Mouse (Mus musculus) layer of hippocampus, postnatal 36 days (tissue): Measurements from ENCODE around the gene Atp13a3. TPM values are rescaled to one million over a fixed set of nuclear protein-coding genes. Genes with fewer than 3 reads are reported as not detected.

Experiments used
- DNase-seq, 2 experiments: peaks; one replicate each; pipeline ENCODE4 v3.0.0; 2022
- total RNA-seq, 2 experiments: library from RNA; stranded (reverse); gene quantifications; 2 replicates each; pipeline ENCODE4 v1.2.3; 2021

Gene Atp13a3
- total RNA-seq, 2 experiments from 2014 or later = 70.7 to 72.1 TPM

DNA sequence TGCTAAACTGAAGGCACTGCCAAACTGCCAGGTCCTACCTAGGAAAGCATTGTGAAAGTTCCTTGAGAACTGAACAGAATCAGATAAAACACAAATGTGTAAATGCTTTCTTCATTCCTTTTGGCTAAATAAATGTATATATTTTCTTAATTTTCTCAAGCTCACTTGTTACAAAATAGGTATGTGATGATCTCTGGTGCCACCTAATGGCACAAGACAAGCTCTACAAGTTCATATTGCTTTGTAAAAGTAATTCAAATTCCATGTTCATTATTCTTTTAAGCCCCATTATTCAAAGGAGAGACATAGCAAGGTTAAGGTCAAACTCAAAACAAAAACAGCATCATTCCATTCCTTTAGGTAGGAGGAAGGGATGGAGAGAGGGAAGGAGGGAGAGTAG, 91.5 kb downstream of the Atp13a3 start:
- DNase-seq = no peak

DNA sequence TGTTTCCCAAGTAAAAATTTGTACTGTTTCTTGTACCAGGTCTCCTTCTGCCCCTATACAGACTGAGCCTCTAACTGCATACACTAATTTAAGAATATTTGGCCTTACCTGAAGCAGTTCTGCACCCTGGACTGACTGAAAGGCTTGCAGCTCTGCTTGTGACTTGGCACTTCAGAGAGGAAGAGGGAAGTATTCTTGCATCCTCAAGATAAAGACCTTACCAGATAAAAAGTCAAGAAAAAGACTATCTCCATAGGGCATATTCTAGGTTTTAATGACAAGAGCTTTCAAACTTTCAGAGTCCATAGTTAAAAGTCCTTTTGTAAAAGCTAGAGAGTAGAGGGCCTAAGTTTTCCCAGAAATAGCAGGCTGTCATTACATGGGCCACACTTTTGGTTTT, 95.1 kb downstream of the Atp13a3 start, which contains the start of gene Gp5:
Gene Gp5 (minus strand): TSS at position 133 of the 400 bp plus-strand sequence.
- no peak for DNase-seq

DNA sequence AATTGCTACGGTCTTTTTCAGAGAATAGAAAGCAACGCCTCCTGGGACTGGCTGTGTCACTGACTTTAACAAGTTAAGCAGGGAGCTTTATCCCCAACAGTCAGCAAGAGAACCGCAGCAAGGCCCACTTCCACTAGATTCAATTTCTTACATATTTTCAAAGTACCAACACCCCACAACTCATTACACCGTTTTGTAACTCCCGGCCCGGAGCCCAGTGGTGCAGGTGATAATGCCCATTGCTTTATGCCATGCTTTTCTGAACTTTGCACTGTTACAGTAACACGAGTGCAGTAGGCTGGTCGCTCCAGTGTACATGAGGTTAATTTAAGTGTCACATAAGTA, 95.6 kb downstream of the Atp13a3 start:
- DNase-seq = no peak

GRCm38 (mm10) chr16:30309395-30310170, 96.2 kb downstream of the Atp13a3 start:
- peak; percentile 10 to 12 for DNase-seq

- peak; percentile 59 to 61 for DNase-seq
These were observed 97.0 kb downstream of the Atp13a3 start for GRCm38 (mm10) chr16:30308616-30309394.

GRCm38 (mm10) chr16:30307961-30308615, 97.7 kb downstream of the Atp13a3 start:
- peak; percentile 11 to 24 for DNase-seq

DNA sequence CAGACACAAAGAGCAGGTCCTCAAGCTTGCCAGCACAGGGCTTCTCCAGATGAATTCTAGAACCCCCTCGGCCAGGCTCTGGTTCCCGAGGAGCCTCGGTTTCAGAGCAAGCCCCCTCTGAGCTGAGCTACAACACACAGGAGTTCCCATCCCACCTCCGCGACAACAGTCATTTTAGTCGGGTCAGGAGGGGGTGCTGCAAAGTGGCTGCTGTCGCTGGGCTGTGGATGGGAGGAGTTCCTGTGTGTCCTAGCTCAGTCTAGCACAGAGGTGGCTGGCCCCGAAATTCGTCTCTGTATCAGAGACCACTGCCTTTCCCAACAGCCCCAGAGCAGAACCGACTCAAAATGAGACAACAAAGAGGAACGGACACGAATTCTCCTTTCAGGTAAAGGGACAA, 98.5 kb downstream of the Atp13a3 start:
- no peak for DNase-seq

DNA sequence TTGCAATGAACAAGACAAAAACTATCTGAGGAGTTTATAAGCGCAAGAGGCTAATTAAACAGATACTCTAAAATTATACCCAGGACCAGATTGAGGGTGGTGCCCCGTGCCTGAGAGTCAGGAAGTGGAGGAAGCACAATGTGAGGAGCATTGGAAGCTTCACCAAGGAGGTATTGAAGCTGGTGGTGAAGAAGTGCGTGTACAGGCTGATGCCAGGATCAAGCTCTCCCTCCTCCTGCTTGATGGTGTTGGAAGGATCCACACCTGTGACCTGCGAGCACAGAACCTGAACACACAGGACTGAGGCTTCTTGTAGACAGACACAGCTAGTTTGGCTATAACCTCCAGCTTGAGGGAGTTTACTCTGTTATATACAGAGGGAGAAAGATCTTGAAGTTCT, 99.7 kb downstream of the Atp13a3 start:
- DNase-seq = no peak

GRCm38 (mm10) chr16:30304236-30304635, 101.5 kb downstream of the Atp13a3 start:
- no peak for DNase-seq

DNA sequence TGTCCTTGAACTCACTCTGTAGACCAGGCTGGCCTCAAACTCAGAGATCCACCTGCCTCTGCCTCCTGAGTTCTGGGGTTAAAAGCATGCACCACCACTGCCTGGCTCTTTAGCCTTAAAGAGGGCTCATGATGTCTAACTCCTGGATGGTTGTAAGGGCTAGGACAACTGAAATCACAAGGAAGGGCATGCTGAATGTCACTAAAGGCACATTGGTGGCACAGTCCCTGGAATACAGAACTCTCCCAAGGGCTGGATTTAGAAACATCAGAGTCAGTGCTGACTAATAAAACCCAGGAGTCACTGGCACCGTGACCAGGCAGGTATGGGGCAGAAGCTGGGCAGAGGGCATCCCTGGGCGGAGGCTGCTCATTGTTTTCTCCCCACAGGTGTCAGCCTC, 102.4 kb downstream of the Atp13a3 start:
- DNase-seq = no peak

DNA sequence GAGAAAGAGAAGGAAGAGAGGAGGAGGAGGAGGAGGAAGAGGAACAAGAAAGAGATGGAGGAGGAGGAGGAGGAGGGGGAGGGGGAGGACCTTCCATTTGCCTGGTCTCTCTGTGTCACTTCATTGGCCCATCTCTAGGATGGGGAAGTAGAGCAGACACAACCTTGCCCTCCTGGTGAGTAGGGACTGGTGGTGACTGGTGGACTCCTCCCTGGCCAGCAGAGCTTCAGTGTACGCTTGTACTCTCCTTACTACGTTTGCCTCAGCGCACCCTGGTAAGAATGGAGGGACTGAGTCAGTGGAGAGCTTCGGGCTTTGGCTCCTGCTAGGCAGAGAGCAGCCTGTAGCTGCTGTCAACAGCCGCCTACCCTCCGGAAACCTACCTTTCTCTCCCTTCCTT, 103.1 kb downstream of the Atp13a3 start:
- no peak for DNase-seq

GRCm38 (mm10) chr16:30299711-30300277, 106.0 kb downstream of the Atp13a3 start:
- no peak for DNase-seq

- no peak for DNase-seq
These were observed 108.3 kb downstream of the Atp13a3 start for GRCm38 (mm10) chr16:30297450-30297849.

GRCm38 (mm10) chr16:30296601-30297275, 109.0 kb downstream of the Atp13a3 start:
- DNase-seq = no peak

GRCm38 (mm10) chr16:30295106-30295505, 110.7 kb downstream of the Atp13a3 start:
- DNase-seq = no peak

DNA sequence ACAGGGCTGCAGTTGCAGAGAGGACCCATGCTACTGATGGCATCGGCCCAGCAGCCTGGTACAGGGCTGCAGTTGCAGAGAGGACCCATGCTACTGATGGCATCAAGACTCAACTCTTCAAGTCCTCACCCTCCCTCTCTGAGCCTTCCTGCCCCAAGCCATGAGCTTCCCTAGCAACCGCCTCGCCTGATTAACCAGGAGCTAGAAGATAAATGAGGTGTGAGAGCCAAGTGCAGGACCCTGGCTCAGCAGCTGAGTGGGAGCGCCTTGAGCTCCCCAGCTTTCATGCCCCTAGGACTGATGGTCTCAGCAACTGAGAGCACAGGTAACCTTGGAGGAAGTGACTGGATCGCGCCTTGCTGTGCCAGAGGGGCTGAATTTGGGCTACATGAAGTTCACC, 115.3 kb downstream of the Atp13a3 start:
- no peak for DNase-seq

GRCm38 (mm10) chr16:30285701-30286100, 120.1 kb downstream of the Atp13a3 start:
- DNase-seq = no peak

GRCm38 (mm10) chr16:30283743-30284337, 121.9 kb downstream of the Atp13a3 start:
- DNase-seq = no peak

GRCm38 (mm10) chr16:30282844-30283495, 122.8 kb downstream of the Atp13a3 start, which contains the start of gene Lrrc15:
TSS of gene Lrrc15 (minus strand) at chr16:30283256.
- no peak for DNase-seq

DNA sequence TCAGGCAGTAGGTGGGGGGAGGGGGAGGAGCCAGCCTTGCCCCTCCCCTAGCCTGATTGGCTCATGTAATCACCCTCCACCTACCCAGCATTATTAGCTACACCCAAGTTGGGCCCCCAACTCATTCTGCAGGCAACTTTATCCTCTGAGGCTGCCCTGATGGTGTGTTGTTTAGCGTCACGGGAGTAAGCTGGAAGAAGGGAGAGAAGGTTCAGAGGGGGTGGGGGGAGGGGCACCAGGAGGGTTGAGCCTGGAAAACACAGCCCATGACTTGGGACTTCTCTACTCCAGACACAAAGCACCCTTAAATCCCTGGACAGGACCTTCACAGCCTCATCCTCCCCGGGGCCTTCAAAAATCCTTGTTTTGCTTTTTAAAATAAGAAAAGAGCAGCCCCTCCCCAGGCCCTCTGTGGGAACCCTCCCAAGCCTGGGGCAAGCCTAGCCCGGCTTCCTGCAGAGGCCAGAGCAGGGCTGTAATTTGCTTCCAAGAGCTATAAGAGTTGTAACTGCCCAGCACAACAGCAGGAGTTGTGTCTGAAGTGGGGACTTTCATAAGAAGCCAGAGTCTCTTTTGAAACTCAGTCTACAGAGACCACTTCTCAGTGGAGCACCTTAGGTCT, 125.0 kb downstream of the Atp13a3 start:
- no peak for DNase-seq

DNA sequence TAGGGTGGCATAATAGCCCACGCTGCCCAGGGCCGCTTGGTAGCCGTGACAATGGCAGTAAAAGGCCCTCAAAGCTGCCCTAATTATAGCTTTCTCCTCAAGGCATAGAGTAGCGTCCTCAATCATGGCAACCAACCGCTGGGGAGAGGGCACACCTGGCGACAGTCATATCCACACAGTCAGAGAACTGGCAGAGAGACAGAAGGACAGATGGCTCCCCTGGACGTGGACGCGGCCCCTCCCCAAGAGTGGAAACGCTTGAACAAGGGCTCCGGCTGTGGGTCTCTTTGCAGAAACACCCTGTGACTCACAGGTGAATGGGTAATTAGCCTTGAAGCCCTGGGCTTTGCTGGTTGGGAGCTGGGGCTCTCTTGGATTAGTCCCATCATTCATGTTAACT, 127.4 kb downstream of the Atp13a3 start:
- no peak for DNase-seq
